Mouse (Mus musculus) large intestine, adult 2 months (tissue): ENCODE data around the gene Ankrd52. TPM values are rescaled to one million over a fixed set of nuclear protein-coding genes. Genes with fewer than 3 reads are reported as not detected.
"Not testable (repeated sequence)": the region's sequence is repeated elsewhere in the genome, so short reads cannot be mapped to it uniquely, and the experiment has no call there.

Source experiments
- DNase-seq: peaks from one replicate; pipeline ENCODE4 v3.0.0-alpha.2; 2012; ENCODE audit warnings: low read depth, low spot score
- WGBS: fragments of 180-500 bp; shearing (Covaris S2); methylation state at CpG from one replicate; pipeline ENCODE4 v1.1.7; 2018; 5-methylcytosine and 5-hydroxymethylcytosine counted together
- polyA plus RNA-seq: library from polyadenylated mRNA; depleted of rRNA; stranded (reverse); fragments of >200 nt; gene quantifications from 2 replicates; pipeline ENCODE4 v1.2.3, GENCODE M21; 2012; rRNA removed

Gene Ankrd52
- polyA plus RNA-seq, result 17.6 and 22.9 TPM in 2 replicates

- DNase-seq, result no peak
- under 1% methylated on average over 60 of the region's 73 CpGs for WGBS
Measured at GRCm38 (mm10) chr10:128376455-128377211, at the start of gene Ankrd52. TSS of gene Ankrd52 (plus strand) at chr10:128377115.

- 84% methylated on average over 10 of the region's 10 CpGs for WGBS
- no peak for DNase-seq
Measured at GRCm38 (mm10) chr10:128327610-128328009, 49.3 kb upstream of the Ankrd52 start.

- 67% methylated on average over 6 of the region's 6 CpGs for WGBS
- DNase-seq, result not testable (repeated sequence)
Measured at GRCm38 (mm10) chr10:128332358-128333249, 44.3 kb upstream of the Ankrd52 start.

GRCm38 (mm10) chr10:128335582-128335981 is 41.3 kb upstream of the Ankrd52 start:
- DNase-seq, result no peak
- 4% methylated on average over 4 of the region's 4 CpGs for WGBS

- 78% methylated on average over 3 of the region's 3 CpGs for WGBS
- DNase-seq, result no peak
Measured at GRCm38 (mm10) chr10:128336195-128336594, 40.7 kb upstream of the Ankrd52 start.

GRCm38 (mm10) chr10:128336597-128336996 is 40.3 kb upstream of the Ankrd52 start:
- 50% methylated on average over 3 of the region's 3 CpGs for WGBS
- no peak for DNase-seq

- WGBS, result under 1% methylated on average over 56 of the region's 61 CpGs
- peak; percentile 91 for DNase-seq
Measured at GRCm38 (mm10) chr10:128337306-128338181, 39.4 kb upstream of the Ankrd52 start, which contains the start of gene Cs. TSS of gene Cs (plus strand) at chr10:128337734.

GRCm38 (mm10) chr10:128338415-128338814 is 38.5 kb upstream of the Ankrd52 start:
- WGBS, result 3% methylated on average over 5 of the region's 5 CpGs
- DNase-seq, result no peak

- DNase-seq, result no peak
- WGBS, result 48% methylated on average over 2 of the region's 2 CpGs
Measured at GRCm38 (mm10) chr10:128338948-128339347, 38.0 kb upstream of the Ankrd52 start.

GRCm38 (mm10) chr10:128340257-128340656 is 36.7 kb upstream of the Ankrd52 start:
- 70% methylated on average over 2 of the region's 2 CpGs for WGBS
- no peak for DNase-seq

- no peak for DNase-seq
- 73% methylated on average over 1 of the region's 1 CpGs for WGBS
Measured at GRCm38 (mm10) chr10:128343436-128343835, 33.5 kb upstream of the Ankrd52 start.

GRCm38 (mm10) chr10:128344568-128345275 is 32.2 kb upstream of the Ankrd52 start:
- no peak for DNase-seq
- 6% methylated on average over 7 of the region's 7 CpGs for WGBS

- WGBS, result 81% methylated on average over 8 of the region's 8 CpGs
- DNase-seq, result no peak
Measured at GRCm38 (mm10) chr10:128347541-128347940, 29.4 kb upstream of the Ankrd52 start.

- DNase-seq, result no peak
- 59% methylated on average over 2 of the region's 2 CpGs for WGBS
Measured at GRCm38 (mm10) chr10:128358796-128359195, 18.1 kb upstream of the Ankrd52 start.

- WGBS, result 80% methylated on average over 6 of the region's 6 CpGs
Measured at GRCm38 (mm10) chr10:128359226-128359625, 17.7 kb upstream of the Ankrd52 start.

GRCm38 (mm10) chr10:128361836-128362235 is 15.1 kb upstream of the Ankrd52 start:
- no peak for DNase-seq
- WGBS, result 87% methylated on average over 6 of the region's 6 CpGs

More at GRCm38 (mm10) chr10:128359226-128359625, 17.7 kb upstream of the Ankrd52 start:
- no peak for DNase-seq

- no peak for DNase-seq
- 49% methylated on average over 3 of the region's 3 CpGs for WGBS
Measured at GRCm38 (mm10) chr10:128362568-128362967, 14.3 kb upstream of the Ankrd52 start.

- no peak for DNase-seq
- WGBS, result 14% methylated on average over 19 of the region's 19 CpGs
Measured at GRCm38 (mm10) chr10:128367899-128368401, 9.0 kb upstream of the Ankrd52 start.
